Mouse (Mus musculus) limb, embryonic 11.5 days (tissue): ENCODE data around the gene Tti1. TPM values are rescaled to one million over a fixed set of nuclear protein-coding genes. Genes with fewer than 3 reads are reported as not detected.
"Not testable (repeated sequence)": the region's sequence is repeated elsewhere in the genome, so short reads cannot be mapped to it uniquely, and the experiment has no call there.

Source experiments
- ATAC-seq: fragments of 200-750 bp; cut with Nextera tagmentation; 2 replicates; pipeline ENCODE4 v1.8.0; 2017; ENCODE audit warnings: low read depth; ENCODE audit not compliant: insufficient number of reproducible peaks, low FRiP score, low TSS enrichment
- DNase-seq: peaks from one replicate; pipeline ENCODE4 v3.0.0-alpha.2; 2015; ENCODE audit warnings: low spot score
- H3K27ac ChIP-seq: fragments of 300-500 bp; sonication (generic); replicated peaks from 2 replicates; pipeline ENCODE4 v1.5.1; 2014; ENCODE audit warnings: low read depth, mild to moderate bottlenecking, low read length
- H3K27me3 ChIP-seq: fragments of 300-500 bp; sonication (generic); 2 replicates; pipeline ENCODE4 v1.6.1; 2014; ENCODE audit warnings: mild to moderate bottlenecking, low read length, mixed read lengths; ENCODE audit not compliant: control insufficient read depth, insufficient read depth
- H3K36me3 ChIP-seq: fragments of 300-500 bp; sonication (generic); 2 replicates; pipeline ENCODE4 v1.6.1; 2014; ENCODE audit warnings: mild to moderate bottlenecking, low read length, moderate library complexity, mixed read lengths; ENCODE audit not compliant: control insufficient read depth, insufficient read depth
- H3K4me1 ChIP-seq: fragments of 300-500 bp; sonication (generic); 2 replicates; pipeline ENCODE4 v1.6.1; 2014; ENCODE audit warnings: low read length, mixed read lengths; ENCODE audit not compliant: control insufficient read depth, insufficient read depth
- H3K4me2 ChIP-seq: fragments of 300-500 bp; sonication (generic); 2 replicates; pipeline ENCODE4 v1.6.1; 2014; ENCODE audit warnings: low read depth, mild to moderate bottlenecking, moderate library complexity; ENCODE audit not compliant: severe bottlenecking
- H3K4me3 ChIP-seq: fragments of 300-500 bp; sonication (generic); 2 replicates; pipeline ENCODE4 v1.5.1; 2014; ENCODE audit warnings: low read depth, low read length
- H3K9ac ChIP-seq: fragments of 300-500 bp; sonication (generic); 2 replicates; pipeline ENCODE4 v1.6.1; 2014; ENCODE audit warnings: mild to moderate bottlenecking, low read length
- H3K9me3 ChIP-seq: fragments of 300-500 bp; sonication (generic); 2 replicates; pipeline ENCODE4 v1.6.1; 2016; ENCODE audit warnings: low read length; ENCODE audit not compliant: control insufficient read depth
- WGBS: fragments of 180-500 bp; shearing (Covaris S2); extraction: QIAGEN DNeasy Blood & Tissue Kit; methylation state at CpG from one replicate; pipeline ENCODE4 v1.1.7; 2014; 5-methylcytosine and 5-hydroxymethylcytosine counted together
- polyA plus RNA-seq: library from polyadenylated mRNA; unstranded; fragments of >200 nt; fragmentation: Nextera tagmentation; extraction: Ambion mirVana; gene quantifications from 2 replicates; pipeline ENCODE4 v1.2.1, GENCODE M21; 2014

Tti1 gene
- polyA plus RNA-seq, 1 experiment from 2014 or later, result 32.4 TPM

DNA sequence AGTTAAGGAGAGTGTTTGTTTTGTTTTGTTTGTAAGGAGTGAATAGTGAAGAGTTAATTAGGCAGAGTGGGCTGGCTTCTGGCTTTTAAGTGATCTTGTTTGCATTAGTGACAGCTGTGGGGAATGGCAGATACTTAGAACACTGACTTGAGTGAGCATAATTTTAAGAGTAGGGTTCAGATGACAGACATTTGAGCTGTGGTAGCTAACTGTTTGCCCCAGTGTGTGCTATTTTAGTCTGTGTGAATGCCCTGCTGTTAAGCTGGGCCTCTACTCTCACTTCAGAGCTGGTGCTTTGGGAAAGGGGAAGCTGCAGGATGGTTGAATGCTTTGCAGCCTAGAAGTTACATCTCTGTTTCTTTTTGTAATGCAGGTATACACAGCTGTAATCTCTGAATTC, 38.2 kb upstream of the Tti1 start:
- no peak overlapping the region for H3K27ac ChIP-seq
- H3K36me3 ChIP-seq, result peaks cover 13% of the 10 kb centered on the region; the same call in 1 of the 2 replicates
- H3K27me3 ChIP-seq, result no peaks in the 10 kb centered on the region
- H3K4me3 ChIP-seq, result no peak overlapping the region
- no peak overlapping the region for H3K9ac ChIP-seq
- no peak overlapping the region for H3K4me2 ChIP-seq
- ATAC-seq (no peak), DNase-seq (no peak)
- H3K9me3 ChIP-seq, result no peaks in the 10 kb centered on the region
- no peaks in the 10 kb centered on the region for H3K4me1 ChIP-seq

DNA sequence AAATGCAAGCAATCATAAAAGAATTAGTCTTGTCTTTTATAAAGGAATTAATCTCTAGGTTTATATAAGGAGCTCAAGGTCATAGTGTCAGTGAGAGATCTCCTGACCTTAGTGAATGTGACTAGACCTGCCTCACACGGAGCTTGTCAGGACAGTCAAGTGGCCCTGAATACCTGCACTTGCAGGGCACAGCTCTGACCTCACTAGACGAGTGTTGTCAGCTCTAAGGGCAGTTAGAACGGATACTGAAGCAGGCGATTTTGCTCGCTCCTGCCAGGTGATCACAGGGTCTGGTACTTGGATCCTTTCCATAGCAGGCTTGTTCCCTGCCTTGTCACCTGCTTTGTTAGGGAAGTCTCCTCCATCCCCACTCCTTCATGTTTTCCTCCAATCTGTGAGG, 36.8 kb upstream of the Tti1 start:
- no peak overlapping the region for H3K4me2 ChIP-seq
- ATAC-seq (no peak), DNase-seq (no peak)
- H3K9ac ChIP-seq, result no peak overlapping the region
- no peaks in the 10 kb centered on the region for H3K4me1 ChIP-seq
- WGBS, result 96% methylated on average over 5 of the region's 5 CpGs
- H3K36me3 ChIP-seq, result peaks cover 9% of the 10 kb centered on the region; the same call in 1 of the 2 replicates
- H3K27me3 ChIP-seq, result no peaks in the 10 kb centered on the region
- no peak overlapping the region for H3K4me3 ChIP-seq
- H3K27ac ChIP-seq, result no peak overlapping the region
- no peaks in the 10 kb centered on the region for H3K9me3 ChIP-seq

DNA sequence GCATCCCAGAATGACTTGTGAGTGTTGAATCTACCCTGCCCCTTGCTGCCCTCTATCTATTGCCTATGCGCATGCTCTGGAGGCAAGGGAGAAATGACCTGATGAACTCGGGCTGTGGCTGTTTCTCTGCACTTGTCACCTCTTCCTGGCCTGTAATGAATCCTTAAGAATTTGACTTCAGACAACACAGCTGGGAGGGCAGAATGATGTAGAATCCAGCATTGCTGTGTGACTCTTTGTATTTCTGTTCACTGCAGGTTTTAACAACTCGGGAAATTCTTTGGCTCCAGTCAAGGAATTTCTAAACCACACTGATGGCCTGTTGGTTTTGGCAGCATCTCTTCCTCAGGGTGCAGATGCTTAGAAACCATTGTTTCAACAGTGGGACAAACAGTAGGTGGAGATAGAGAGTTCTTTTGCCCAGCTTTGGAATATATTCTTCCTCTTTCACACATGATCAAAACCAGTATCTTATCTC, 36.4 kb upstream of the Tti1 start:
- ATAC-seq, result no peak
- Histone ChIP-seq H3K27ac (no peak overlapping the region), H3K9me3 (no peaks in the 10 kb centered on the region), H3K36me3 (peaks cover 13% of the 10 kb centered on the region; the same call in 1 of the 2 replicates), H3K4me1 (no peaks in the 10 kb centered on the region), H3K4me3 (no peak overlapping the region), H3K4me2 (no peak overlapping the region), H3K27me3 (no peaks in the 10 kb centered on the region), H3K9ac (no peak overlapping the region)
- no peak for DNase-seq
- WGBS, result 72% methylated on average over 3 of the region's 3 CpGs

DNA sequence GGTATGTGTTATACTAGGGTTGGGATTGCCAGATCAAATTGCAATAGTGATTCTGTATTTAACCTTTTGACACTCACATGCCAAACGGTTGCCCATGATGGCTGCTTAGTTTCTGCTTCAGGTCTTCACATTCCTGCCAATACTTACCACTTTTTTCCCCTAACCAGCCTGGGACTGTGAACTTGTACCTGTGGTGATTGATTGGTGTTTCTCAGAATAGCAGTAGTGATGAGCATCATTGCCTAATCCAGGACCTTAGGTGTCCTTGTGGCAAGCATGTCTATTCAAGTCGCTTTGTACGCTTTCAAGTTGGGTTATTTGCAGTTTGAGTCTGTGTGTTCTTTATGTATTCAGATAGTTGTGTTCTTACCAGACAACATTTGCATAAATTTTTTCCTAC, 34.8 kb upstream of the Tti1 start:
- WGBS, result 91% methylated on average over 3 of the region's 3 CpGs
- no peaks in the 10 kb centered on the region for H3K9me3 ChIP-seq

DNA sequence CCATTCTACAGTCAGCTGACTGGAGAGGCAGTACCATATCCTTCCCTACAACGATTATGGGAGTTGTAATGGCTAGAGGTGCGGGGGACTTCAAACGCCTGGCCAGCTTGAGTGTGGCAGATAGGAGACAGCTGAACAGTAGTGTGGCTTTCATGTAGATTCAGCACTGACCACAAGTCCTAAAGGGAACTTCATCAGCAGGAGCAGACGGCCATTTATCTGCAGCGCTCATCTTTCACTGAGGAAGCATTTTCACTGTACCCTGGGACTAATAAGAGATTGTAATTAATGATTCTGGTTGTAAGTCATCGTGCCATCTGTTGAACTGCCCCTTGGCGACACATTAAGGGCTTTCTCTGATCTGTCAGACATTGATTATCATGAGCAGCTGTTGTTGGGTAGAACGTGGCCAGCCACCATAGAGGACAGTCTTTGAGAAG, 31.5 kb upstream of the Tti1 start:
- Histone ChIP-seq H3K9me3 (no peaks in the 10 kb centered on the region), H3K36me3 (peaks cover 23% of the 10 kb centered on the region), H3K27me3 (no peaks in the 10 kb centered on the region), H3K9ac (no peak overlapping the region), H3K4me1 (no peaks in the 10 kb centered on the region), H3K4me2 (no peak overlapping the region), H3K27ac (no peak overlapping the region), H3K4me3 (no peak overlapping the region)
- no peak for ATAC-seq
- DNase-seq, result no peak
- WGBS, result 83% methylated on average over 8 of the region's 8 CpGs

More for the DNA sequence above, 34.8 kb upstream of the Tti1 start:
- DNase-seq (no peak), ATAC-seq (no peak)
- no peaks in the 10 kb centered on the region for H3K4me1 ChIP-seq
- H3K36me3 ChIP-seq, result peaks cover 13% of the 10 kb centered on the region; the same call in 1 of the 2 replicates
- no peak overlapping the region for H3K27ac ChIP-seq
- no peak overlapping the region for H3K4me2 ChIP-seq
- H3K27me3 ChIP-seq, result no peaks in the 10 kb centered on the region
- no peak overlapping the region for H3K4me3 ChIP-seq
- no peak overlapping the region for H3K9ac ChIP-seq

DNA sequence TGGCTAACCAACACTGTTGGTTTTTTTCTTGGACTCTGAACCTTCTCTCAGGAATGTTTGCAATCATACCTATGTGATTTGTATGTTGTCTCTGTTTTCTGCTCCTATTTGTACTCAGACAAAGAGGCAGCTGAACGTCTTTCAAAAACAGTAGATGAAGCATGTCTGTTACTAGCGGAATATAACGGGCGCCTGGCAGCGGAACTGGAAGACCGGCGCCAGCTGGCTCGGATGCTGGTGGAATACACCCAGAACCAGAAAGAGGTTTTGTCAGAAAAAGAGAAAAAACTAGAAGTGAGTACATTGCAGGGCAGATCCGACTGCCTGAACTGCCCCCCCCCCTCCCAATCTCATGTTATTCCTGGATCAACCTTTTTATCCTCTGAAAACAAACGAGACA, 30.3 kb upstream of the Tti1 start:
- WGBS, result 93% methylated on average over 10 of the region's 10 CpGs
- no peaks in the 10 kb centered on the region for H3K9me3 ChIP-seq
- no peak overlapping the region for H3K4me3 ChIP-seq
- H3K27ac ChIP-seq, result no peak overlapping the region
- ATAC-seq (no peak), DNase-seq (no peak)
- H3K4me1 ChIP-seq, result no peaks in the 10 kb centered on the region
- peaks cover 18% of the 10 kb centered on the region for H3K36me3 ChIP-seq
- no peaks in the 10 kb centered on the region for H3K27me3 ChIP-seq
- no peak overlapping the region for H3K4me2 ChIP-seq
- no peak overlapping the region for H3K9ac ChIP-seq

DNA sequence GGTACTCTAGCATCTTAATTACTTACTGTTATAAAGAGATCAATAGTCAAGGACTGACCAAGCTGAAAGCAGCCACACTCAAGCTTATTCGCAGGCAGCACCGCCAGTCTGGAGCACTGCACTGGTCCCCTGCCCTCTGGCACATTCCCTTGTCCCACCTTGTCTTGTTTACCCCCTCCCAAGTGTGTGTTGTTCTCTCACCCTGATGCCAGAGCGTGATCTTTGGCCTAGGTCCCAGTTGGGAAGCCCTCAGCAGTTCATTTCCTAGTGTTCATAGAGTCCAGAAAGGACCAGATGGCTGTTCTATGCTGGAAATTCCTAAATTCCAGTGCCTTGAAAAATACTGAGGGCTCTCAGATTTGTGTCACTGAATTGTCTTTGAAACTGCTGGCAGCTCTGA, 28.8 kb upstream of the Tti1 start:
- WGBS, result 98% methylated on average over 3 of the region's 3 CpGs
- Histone ChIP-seq H3K9me3 (no peaks in the 10 kb centered on the region), H3K4me1 (no peaks in the 10 kb centered on the region), H3K36me3 (peaks cover 18% of the 10 kb centered on the region), H3K4me2 (no peak overlapping the region), H3K9ac (no peak overlapping the region), H3K27me3 (no peaks in the 10 kb centered on the region), H3K27ac (no peak overlapping the region), H3K4me3 (no peak overlapping the region)
- ATAC-seq (no peak), DNase-seq (no peak)

DNA sequence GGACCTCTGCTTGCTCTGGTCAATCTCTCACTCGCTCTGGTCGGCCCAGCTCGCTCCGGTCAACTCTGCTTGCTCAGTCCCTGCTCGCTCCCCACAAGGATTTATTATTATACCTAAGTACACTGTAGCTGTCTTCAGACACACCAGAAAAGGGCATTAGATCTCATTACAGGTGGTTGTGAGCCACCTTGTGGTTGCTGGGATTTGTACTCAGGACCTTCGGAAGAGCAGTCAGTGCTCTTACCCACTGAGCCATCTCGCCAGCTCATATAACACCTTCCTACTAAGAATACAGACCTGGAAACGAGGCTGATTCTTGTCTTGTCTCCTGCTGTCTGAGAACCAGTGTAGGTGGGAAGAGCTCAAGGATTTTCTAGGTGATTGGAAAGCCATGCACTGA, 27.1 kb upstream of the Tti1 start:
- not testable (repeated sequence) for H3K4me1 ChIP-seq, H3K9me3 ChIP-seq, DNase-seq, ATAC-seq, H3K4me2 ChIP-seq, H3K27ac ChIP-seq, H3K27me3 ChIP-seq, H3K9ac ChIP-seq, H3K4me3 ChIP-seq
- H3K36me3 ChIP-seq, result peaks cover 18% of the 10 kb centered on the region
- WGBS, result 88% methylated on average over 8 of the region's 8 CpGs

DNA sequence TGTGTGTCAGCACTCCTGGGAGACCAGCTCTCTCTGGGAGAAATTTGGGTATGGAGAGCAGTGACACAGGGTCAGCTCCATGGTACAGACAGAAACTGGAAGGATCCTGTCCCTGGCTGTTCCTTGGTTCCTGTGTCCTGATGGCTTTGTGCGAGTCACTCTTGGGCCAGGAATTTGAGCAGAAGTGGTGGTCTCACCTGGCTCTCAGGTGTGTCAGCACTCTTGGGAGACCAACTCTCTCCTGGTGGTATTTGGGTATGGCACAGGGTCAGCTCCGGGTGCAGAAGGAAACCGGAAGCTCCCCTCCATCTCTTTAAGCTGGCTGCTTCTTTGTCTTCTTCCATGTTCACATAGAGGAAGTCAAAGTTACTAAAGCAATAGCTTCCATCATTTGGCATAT, 26.4 kb upstream of the Tti1 start:
- Histone ChIP-seq H3K9ac (no peak overlapping the region), H3K4me3 (no peak overlapping the region), H3K4me1 (no peaks in the 10 kb centered on the region), H3K27me3 (no peaks in the 10 kb centered on the region), H3K4me2 (no peak overlapping the region), H3K9me3 (no peaks in the 10 kb centered on the region), H3K27ac (no peak overlapping the region), H3K36me3 (peaks cover 16% of the 10 kb centered on the region)
- DNase-seq (no peak), ATAC-seq (no peak)
- 92% methylated on average over 3 of the region's 3 CpGs for WGBS
